Mouse (Mus musculus): ENCODE results near the gene Krt1. TPM values are rescaled to one million over a fixed set of nuclear protein-coding genes. Genes with fewer than 3 reads are reported as not detected.

Gene Krt1
- total RNA-seq (2023) = not detected

GRCm38 (mm10) chr15:101850694-101851093 is at the start of gene Krt1:
Gene Krt1 (minus strand): TSS chr15:101850794.

GRCm38 (mm10) chr15:101892820-101893219 is 42.2 kb upstream of the Krt1 start, which contains the start of gene Krt76:
Gene Krt76 (minus strand): TSS chr15:101892920.

DNA sequence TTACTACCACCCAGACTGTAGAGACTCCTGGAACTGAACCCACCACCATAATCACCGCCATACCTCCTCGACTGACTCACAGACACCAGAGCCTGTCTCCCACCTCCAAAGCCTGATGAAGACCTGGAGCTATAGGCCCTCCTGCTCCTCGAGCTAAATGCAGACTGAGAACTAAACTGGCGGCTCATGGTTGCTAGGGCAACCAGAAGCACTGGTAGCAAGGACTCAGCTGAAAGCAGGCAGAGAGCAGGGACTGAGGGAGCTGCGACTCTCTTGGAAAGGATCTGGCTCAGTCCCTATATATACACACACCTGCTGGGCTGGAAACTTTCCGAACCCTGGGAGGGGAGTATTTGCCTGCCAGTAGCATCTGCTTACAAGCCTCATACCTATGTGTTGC is 18.8 kb upstream of the Krt1 start, which contains the start of gene Krt77:
Gene Krt77 (minus strand): TSS at position 275 of the 400 bp plus-strand sequence.

DNA sequence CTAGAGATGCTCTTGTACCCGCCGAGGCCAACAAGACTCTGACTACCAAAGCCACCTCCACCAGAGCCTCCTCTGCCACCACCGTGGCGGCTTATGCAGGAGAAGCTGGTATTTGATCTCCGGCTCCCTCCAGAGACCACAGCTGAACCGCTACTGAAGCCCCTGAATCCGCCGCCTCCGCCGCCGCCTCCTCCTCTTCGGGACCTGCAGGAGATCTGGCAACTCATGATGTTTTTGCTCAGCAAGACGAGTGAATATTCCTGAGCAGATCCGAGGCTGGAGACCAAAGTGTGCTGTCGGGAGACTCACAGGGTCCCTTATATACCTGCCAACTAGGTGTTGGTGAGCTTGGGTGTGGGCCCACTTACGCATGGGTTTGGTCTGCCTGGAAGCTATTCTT is 32.7 kb downstream of the Krt1 start, which contains the start of gene Krt2:
Gene Krt2 (minus strand): TSS at position 295 of the 400 bp plus-strand sequence.

DNA sequence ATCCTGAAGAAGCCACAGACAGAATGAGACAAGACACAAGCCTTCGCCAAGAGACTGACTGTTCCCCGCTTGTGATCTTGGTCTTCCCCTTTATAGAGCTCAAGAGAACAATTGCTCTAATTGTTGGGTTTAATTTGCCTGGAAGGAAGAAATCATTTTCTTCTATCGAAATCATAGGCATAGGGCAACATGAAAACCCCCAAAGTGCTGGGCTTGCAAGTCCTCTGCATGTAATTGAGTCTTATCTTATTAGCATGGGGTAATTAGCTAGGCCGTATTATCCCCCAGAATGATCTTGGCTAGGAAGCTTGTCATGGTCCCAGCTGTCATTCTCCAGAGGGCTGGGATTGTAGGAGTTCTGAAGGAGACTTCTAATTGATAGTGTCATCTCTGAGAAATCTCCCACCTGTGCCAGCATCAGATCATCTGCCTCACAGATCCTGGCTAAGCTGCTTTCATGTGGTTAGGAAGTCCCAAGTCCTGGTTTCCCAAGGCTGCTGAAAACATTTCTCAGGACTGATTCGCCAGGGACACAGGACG is 48.2 kb downstream of the Krt1 start, which contains the start of gene Krt73:
Gene Krt73 (minus strand): TSS at position 51 of the 540 bp plus-strand sequence.

Other genes starting within 250 kb of the Krt1 start
- not detected for gene Gm5414, start 222.6 kb downstream of the Krt1 start, total RNA-seq (2023)
- not detected for gene Gm5478, start 203.4 kb downstream of the Krt1 start, total RNA-seq (2023)
- not detected for gene Krt6b, start 170.5 kb downstream of the Krt1 start, total RNA-seq (2023)
- gene Krt6a, start 156.5 kb downstream of the Krt1 start, total RNA-seq (2023) = not detected
- not detected for gene Krt5, start 137.9 kb downstream of the Krt1 start, total RNA-seq (2023)
- gene Krt71, start 107.7 kb downstream of the Krt1 start, total RNA-seq (2023) = not detected
- not detected for gene Krt72, start 64.3 kb downstream of the Krt1 start, total RNA-seq (2023)
- not detected for gene Krt73, start 48.4 kb downstream of the Krt1 start, total RNA-seq (2023)
- not detected for gene Krt2, start 32.6 kb downstream of the Krt1 start, total RNA-seq (2023)
- gene Krt77, start 18.9 kb upstream of the Krt1 start, total RNA-seq (2023) = not detected
- not detected for gene Krt76, start 42.1 kb upstream of the Krt1 start, total RNA-seq (2023)
- gene Krt4, start 73.9 kb upstream of the Krt1 start, total RNA-seq (2023) = not detected
- not detected for gene Krt79, start 89.5 kb upstream of the Krt1 start, total RNA-seq (2023)
- not detected for gene Krt78, start 103.5 kb upstream of the Krt1 start, total RNA-seq (2023)
- gene Krt8, start 153.7 kb upstream of the Krt1 start, total RNA-seq (2023) = not detected
- under 1 TPM; 0.26 to 0.73 TPM for gene Krt18, start 177.4 kb upstream of the Krt1 start, total RNA-seq (2023)
- gene Eif4b, start 223.0 kb upstream of the Krt1 start, total RNA-seq (2023) = 100 to 1,000 TPM; 127 to 136 TPM
- 1 to 10 TPM; 1.4 TPM for gene Tns2, start 249.6 kb upstream of the Krt1 start, total RNA-seq (2023)